In the genomic region with DNA sequence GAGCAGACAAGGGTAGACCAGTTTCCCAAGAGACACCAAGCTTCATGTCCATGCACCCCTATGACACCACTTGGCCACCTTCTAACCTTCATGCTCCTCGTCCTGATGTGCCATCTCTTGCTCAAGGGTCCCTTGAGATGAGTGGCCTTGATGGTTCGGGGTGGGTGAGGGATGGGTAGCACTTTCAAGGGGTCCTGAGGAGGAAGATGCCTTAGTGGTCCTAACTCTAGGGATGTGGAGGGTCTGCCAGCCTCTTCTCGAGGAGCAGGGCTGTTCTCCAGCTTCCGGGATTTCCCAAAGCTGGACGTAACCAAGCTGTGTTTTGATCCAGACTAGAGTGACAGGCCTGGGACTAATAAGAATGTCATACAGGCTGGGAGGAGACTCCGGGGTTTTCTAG, we compare ENCODE assay signal across 28 mouse cellular contexts. TPM values are rescaled to one million over a fixed set of nuclear protein-coding genes. Genes with fewer than 3 reads are reported as not detected.
"Had no signal": no experiment of that assay in that cellular context is flagged by ENCODE, and none has a peak within 500 bp of the region (broad histone marks: within the 10 kb centered on the region; RNA-seq: fewer than 3 reads in every experiment).

No protein-coding gene starts in this region.

- H3K27ac ChIP-seq: liver, embryonic 13.5 days; liver, embryonic 15.5 days; macrophage; midbrain, embryonic 13.5 days; neural tube, embryonic 13.5 days; neural tube, embryonic 15.5 days had no signal

- H3K4me1 ChIP-seq: liver, embryonic 15.5 days had no signal

- H3K4me2 ChIP-seq: liver, embryonic 13.5 days; liver, embryonic 15.5 days; lung, embryonic 14.5 days; midbrain, embryonic 11.5 days; midbrain, embryonic 13.5 days; neural tube, embryonic 13.5 days; neural tube, embryonic 15.5 days had no signal

- H3K9ac ChIP-seq: liver, embryonic 13.5 days; liver, embryonic 15.5 days; liver, postnatal 0 days; lung, embryonic 14.5 days; midbrain, embryonic 13.5 days; neural tube, embryonic 13.5 days; neural tube, embryonic 15.5 days had no signal

- H3K4me3 ChIP-seq: liver, embryonic 13.5 days; liver, embryonic 15.5 days; megakaryocyte, embryonic 14.5 days; midbrain, embryonic 13.5 days; myocyte; neural tube, embryonic 13.5 days; neural tube, embryonic 15.5 days had no signal

- ATAC-seq: liver, postnatal 0 days; midbrain, embryonic 13.5 days; midbrain, embryonic 16.5 days had no signal

- DNase-seq: liver, embryonic 13.5 days; liver, postnatal 0 days; lung, embryonic 14.5 days; lung, postnatal 14 days; lung, postnatal 36 days; retina, postnatal 1 day; right cerebral cortex, adult 18-20 months; right cerebral cortex, postnatal 25 days; right cerebral cortex, postnatal 4 days; spleen, adult 18-20 months; thymus, adult 2 months; thymus, postnatal 25 days; thymus, postnatal 4 days had no signal

- H3K36me3 ChIP-seq: liver, embryonic 13.5 days; liver, embryonic 15.5 days; midbrain, embryonic 13.5 days; neural tube, embryonic 13.5 days; neural tube, embryonic 15.5 days had no signal

- H3K9me3 ChIP-seq: liver, embryonic 13.5 days; liver, embryonic 15.5 days; neural tube, embryonic 13.5 days; neural tube, embryonic 15.5 days had no signal

RNA-seq across cellular contexts. Expression of a gene that starts 10.0 kb away (rescaled TPM):
- total RNA-seq: megakaryocyte progenitor cell, adult 5-6 weeks had no signal
- polyA plus RNA-seq: liver, embryonic 13.5 days; liver, embryonic 15.5 days; liver, postnatal 0 days; lung, embryonic 14.5 days; lung, embryonic 16.5 days; macrophage; midbrain, embryonic 11.5 days; midbrain, embryonic 13.5 days; midbrain, embryonic 16.5 days; myocyte; neural tube, embryonic 11.5 days; neural tube, embryonic 13.5 days; neural tube, embryonic 15.5 days; small intestine, adult 2 months; stomach, embryonic 14.5 days; testis, adult 2 months; thymus, adult 2 months had no signal
